Mouse (Mus musculus): ENCODE measurements around the gene Fstl3.
"Not testable (repeated sequence)": the region's sequence is repeated elsewhere in the genome, so short reads cannot be mapped to it uniquely, and the experiment has no call there.

The Fstl3 gene

GRCm38 (mm10) chr10:79777103-79777531, at the start of gene Fstl3:
Gene Fstl3 (plus strand): TSS chr10:79777272.
- peak; percentile 61 for DNase-seq

- DNase-seq: peak; percentile 46
Measured at GRCm38 (mm10) chr10:79728323-79729249, 48.5 kb upstream of the Fstl3 start.

DNA sequence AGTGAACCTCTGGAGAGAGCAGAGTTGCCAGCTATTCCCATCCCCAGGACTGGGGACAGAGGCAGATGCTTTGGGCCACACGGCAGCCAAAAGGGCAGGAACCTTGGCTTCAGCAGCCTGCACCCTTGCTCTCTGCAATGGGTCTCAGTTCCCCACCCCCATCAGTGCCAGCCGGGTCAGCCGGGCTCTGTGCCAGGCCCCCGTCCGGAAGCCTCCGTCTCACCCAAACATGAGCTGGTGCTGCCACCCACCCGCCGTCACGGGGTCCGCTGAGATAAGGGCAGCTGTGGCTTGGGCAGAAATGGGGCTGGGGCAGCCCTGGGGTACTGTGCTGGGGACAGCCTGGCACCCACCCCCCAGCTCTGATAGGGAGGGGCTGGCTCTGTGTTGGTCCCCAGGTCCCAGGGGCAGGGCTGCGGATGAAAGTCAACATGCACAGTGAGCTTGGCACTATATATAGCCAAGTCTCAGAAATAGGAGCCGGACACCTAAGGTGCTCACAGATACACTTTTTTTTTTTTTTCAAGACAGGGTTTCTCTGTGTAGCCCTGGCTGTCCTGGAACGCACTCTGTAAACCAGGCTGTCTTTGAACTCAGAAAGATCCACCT, 47.6 kb upstream of the Fstl3 start:
- DNase-seq: peak; percentile 48

- peak; percentile 32 for DNase-seq
Measured at GRCm38 (mm10) chr10:79732500-79732899, 44.6 kb upstream of the Fstl3 start.

GRCm38 (mm10) chr10:79733847-79734246, 43.2 kb upstream of the Fstl3 start:
- no peak for DNase-seq

GRCm38 (mm10) chr10:79735361-79735760, 41.7 kb upstream of the Fstl3 start:
- DNase-seq: no peak

GRCm38 (mm10) chr10:79736706-79737105, 40.4 kb upstream of the Fstl3 start:
- DNase-seq: no peak

DNA sequence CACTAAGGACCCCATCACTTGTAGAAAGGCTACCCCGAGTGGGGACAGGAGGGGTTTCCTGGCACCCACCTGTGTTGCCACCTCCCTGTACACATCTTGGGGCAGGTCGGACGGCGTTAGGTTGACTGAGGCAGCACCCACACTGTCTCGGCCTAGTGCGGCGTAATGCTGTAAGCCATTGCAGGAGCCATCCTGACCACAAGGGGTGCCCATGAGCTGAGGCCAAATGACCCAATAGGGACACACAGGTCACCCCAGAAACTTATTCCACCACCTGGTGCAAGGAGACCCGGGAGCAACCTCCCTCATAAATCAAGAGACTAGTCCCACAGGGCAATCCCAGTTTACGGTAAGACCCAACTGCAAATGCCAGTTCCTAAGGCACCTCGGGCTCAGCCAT, 38.8 kb upstream of the Fstl3 start:
- DNase-seq: no peak

GRCm38 (mm10) chr10:79739234-79739633, 37.8 kb upstream of the Fstl3 start:
- no peak for DNase-seq

DNA sequence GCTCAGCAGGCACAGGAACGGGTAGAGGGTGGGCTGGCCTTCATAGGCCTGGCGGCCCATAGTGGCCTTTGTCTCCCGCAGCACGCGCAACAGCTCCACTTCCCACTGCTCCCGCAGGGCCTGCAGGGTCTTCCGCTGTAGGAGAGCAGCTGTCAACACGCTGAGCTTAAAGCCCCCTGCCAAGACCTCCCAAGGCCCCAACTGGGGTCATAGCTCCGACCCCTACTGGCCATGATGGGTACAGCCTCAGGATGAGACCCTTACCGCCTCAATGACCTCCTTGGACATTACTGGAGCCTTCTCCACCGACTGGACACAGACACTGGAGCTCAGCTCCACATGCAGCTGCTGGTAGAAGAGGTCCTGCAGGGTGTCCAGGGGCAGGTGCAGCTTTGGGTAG, 36.2 kb upstream of the Fstl3 start:
- no peak for DNase-seq

GRCm38 (mm10) chr10:79743161-79743560, 33.9 kb upstream of the Fstl3 start:
- DNase-seq: no peak

- DNase-seq: no peak
Measured at GRCm38 (mm10) chr10:79743650-79744365, 33.3 kb upstream of the Fstl3 start.

- DNase-seq: no peak
Measured at GRCm38 (mm10) chr10:79745411-79745810, 31.7 kb upstream of the Fstl3 start.

- DNase-seq: peak; percentile 98
Measured at GRCm38 (mm10) chr10:79745898-79746773, 30.9 kb upstream of the Fstl3 start, which contains the start of gene Polrmt. Gene Polrmt (minus strand): TSS chr10:79746581.

- no peak for DNase-seq
Measured at GRCm38 (mm10) chr10:79746774-79747151, 30.3 kb upstream of the Fstl3 start.

DNA sequence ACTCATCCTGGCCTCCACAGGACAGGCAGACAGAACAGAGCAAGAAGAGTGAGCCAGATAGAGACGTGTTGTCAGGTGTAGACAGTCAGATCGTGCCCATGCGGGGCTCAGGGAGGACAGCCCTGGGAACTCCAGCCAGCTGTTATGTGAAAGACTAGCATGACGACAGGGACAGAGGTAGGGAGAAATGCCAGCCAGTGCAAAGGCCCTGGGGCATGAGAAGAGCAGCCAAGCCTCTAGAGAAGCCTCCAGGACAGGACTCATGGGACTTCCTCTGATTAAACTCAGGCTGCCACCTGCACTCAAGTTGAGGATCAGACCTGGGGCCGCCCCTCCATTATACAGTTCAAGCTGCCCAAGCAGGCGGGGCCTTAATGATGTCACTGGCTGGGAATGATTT, 28.6 kb upstream of the Fstl3 start:
- no peak for DNase-seq

GRCm38 (mm10) chr10:79754856-79755516, 22.1 kb upstream of the Fstl3 start, which contains the start of gene Fgf22:
Gene Fgf22 (plus strand): TSS chr10:79755076.
- peak; percentile 78 for DNase-seq

DNA sequence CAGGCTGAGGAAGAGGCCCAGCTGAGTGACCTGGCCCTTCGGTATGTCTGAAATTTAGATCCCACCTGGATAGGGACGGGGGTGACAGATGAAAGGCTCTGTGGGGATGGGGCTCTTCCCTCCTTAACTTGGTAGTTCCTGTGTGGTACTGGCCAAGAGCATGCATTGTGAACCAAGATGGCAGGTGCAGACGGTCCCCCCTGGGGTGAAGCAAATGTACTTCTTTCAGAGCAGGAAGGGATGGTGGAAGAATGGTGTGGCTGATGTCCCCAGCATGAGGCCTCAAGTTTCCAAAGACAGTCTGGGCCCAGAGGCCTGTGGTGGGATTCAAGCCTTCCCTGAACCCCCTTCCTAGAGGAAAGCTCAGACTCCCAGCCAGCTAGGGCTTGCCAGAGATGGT, 21.2 kb upstream of the Fstl3 start:
- no peak for DNase-seq

DNA sequence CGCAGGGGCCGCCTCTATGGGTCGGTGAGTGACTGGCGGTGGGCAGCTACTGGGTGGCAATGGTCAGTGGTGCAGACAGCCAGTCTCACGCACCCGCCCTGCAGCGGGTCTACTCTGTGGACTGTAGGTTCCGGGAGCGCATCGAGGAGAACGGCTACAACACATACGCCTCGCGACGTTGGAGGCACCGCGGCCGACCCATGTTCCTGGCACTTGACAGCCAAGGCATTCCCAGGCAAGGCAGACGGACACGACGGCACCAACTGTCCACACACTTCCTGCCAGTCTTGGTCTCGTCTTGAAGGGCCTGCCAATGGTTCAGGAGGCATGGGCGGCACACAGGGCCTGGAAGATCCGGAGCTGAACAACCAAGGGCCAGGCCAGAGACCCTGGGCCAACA, 20.4 kb upstream of the Fstl3 start:
- DNase-seq: no peak

GRCm38 (mm10) chr10:79759675-79760074, 17.4 kb upstream of the Fstl3 start:
- DNase-seq: not testable (repeated sequence)

- DNase-seq: no peak
Measured at GRCm38 (mm10) chr10:79760603-79761143, 16.4 kb upstream of the Fstl3 start.
